Mouse (Mus musculus) megakaryocyte progenitor cell, adult 5-6 weeks (primary cell): ENCODE measurements around the gene Arnt. TPM values are rescaled to one million over a fixed set of nuclear protein-coding genes. Genes with fewer than 3 reads are reported as not detected.

ENCODE experiments used
- ATAC-seq: replicated peaks from 2 replicates; pipeline ENCODE4 v1.8.0; 2016; ENCODE audit warnings: mild to moderate bottlenecking, moderate TSS enrichment, inconsistent platforms; ENCODE audit not compliant: poor library complexity
- total RNA-seq, 2 experiments: library from RNA; stranded (forward) in 1 of 2; stranded (reverse) in 1 of 2; fragments of 157-497, 149-512 nt in 1 of 2; fragments of 200-1000 nt in 1 of 2; gene quantifications; 2 replicates each; pipeline versions ENCODE4 v1.2.3 to v1.2.4; 2015 to 2017

Gene Arnt
- total RNA-seq, 2 experiments from 2014 or later, result 14.7 to 23.6 TPM

GRCm38 (mm10) chr3:95456367-95456766 lies 22.2 kb downstream of the Arnt start:
- peak; percentile 77 for ATAC-seq

GRCm38 (mm10) chr3:95457758-95458157 lies 23.6 kb downstream of the Arnt start:
- ATAC-seq, result peak; percentile 39

GRCm38 (mm10) chr3:95459381-95459780 lies 25.2 kb downstream of the Arnt start:
- no peak for ATAC-seq

- no peak for ATAC-seq
These were observed 29.7 kb downstream of the Arnt start for GRCm38 (mm10) chr3:95463852-95464251.

- no peak for ATAC-seq
These were observed 44.8 kb downstream of the Arnt start for GRCm38 (mm10) chr3:95478966-95479365.

GRCm38 (mm10) chr3:95486421-95486820 lies 52.2 kb downstream of the Arnt start:
- ATAC-seq, result no peak

GRCm38 (mm10) chr3:95488679-95489078 lies 54.5 kb downstream of the Arnt start:
- ATAC-seq, result no peak

- ATAC-seq, result no peak
These were observed 56.0 kb downstream of the Arnt start for GRCm38 (mm10) chr3:95490238-95490637.

GRCm38 (mm10) chr3:95494342-95494741 lies 60.2 kb downstream of the Arnt start:
- ATAC-seq, result peak; percentile 96

- ATAC-seq, result no peak
These were observed 64.0 kb downstream of the Arnt start for GRCm38 (mm10) chr3:95498229-95498628.

GRCm38 (mm10) chr3:95499024-95499423 lies 64.8 kb downstream of the Arnt start, which contains the start of gene Ctsk:
Ctsk (plus strand) TSS chr3:95499256.
- ATAC-seq, result no peak

GRCm38 (mm10) chr3:95499496-95500140 lies 65.4 kb downstream of the Arnt start:
- 0 out of 2 replicates have a peak, but pooled peaks have one; percentile 20 for ATAC-seq

- ATAC-seq, result no peak
These were observed 68.1 kb downstream of the Arnt start for GRCm38 (mm10) chr3:95502312-95502711.

GRCm38 (mm10) chr3:95509348-95509747 lies 75.2 kb downstream of the Arnt start:
- ATAC-seq, result no peak

- ATAC-seq, result peak; percentile 92
These were observed 77.5 kb downstream of the Arnt start for GRCm38 (mm10) chr3:95511611-95512180.

GRCm38 (mm10) chr3:95516614-95517041 lies 82.4 kb downstream of the Arnt start:
- peak; percentile 29 for ATAC-seq

- ATAC-seq, result peak; percentile 74
These were observed 83.3 kb downstream of the Arnt start for GRCm38 (mm10) chr3:95517493-95517898.

- peak; percentile 45 for ATAC-seq
These were observed 84.7 kb downstream of the Arnt start for GRCm38 (mm10) chr3:95518891-95519290.

- peak; percentile 37 for ATAC-seq
These were observed 85.1 kb downstream of the Arnt start for GRCm38 (mm10) chr3:95519315-95519714.

- ATAC-seq, result no peak
These were observed 85.9 kb downstream of the Arnt start for GRCm38 (mm10) chr3:95520100-95520499.

GRCm38 (mm10) chr3:95521168-95521567 lies 87.0 kb downstream of the Arnt start:
- ATAC-seq, result peak; percentile 33

- ATAC-seq, result peak; percentile 64
These were observed 89.5 kb downstream of the Arnt start for GRCm38 (mm10) chr3:95523662-95524061.

- ATAC-seq, result no peak
These were observed 90.5 kb downstream of the Arnt start for GRCm38 (mm10) chr3:95524673-95525072.
